Mouse (Mus musculus) heart, postnatal 0 days (tissue): ENCODE measurements at regions not wholly inside any gene's neighbourhood (a gene's known extent, or its start where the extent isn't known, plus 50 kb on each side); places are given as distances from the start of the nearest gene placed in this dataset.

Experiments
- CTCF ChIP-seq: IDR thresholded peaks from 2 replicates; pipeline ENCODE4 v1.5.1; 2016; ENCODE audit warnings: antibody characterized with exemption, control low read depth, low read depth
- EP300 ChIP-seq: IDR thresholded peaks from 2 replicates; pipeline ENCODE4 v1.6.1; 2016; ENCODE audit warnings: antibody characterized with exemption, low read depth

DNA sequence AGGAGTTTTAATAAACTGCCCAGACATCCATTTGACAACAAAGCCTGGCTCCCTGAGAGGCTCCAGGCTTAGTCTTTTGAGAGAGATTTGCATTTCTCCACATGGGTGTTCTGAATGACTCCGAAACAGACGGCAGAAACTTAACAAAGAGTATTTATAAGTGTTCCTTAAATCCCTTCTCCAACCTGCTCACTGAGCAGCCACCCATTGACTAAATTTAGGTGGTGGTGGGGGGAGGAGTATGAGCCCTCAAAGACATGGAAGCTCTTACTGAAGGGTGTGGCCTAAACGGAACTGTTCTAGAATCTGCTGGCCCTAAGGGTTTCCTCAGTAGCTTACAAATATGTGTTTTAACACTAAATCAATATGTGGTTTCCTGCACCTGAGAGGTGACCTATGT, 158.5 kb downstream of the Dyrk2 start:
- TF ChIP-seq CTCF (no peak), EP300 (no peak)
